Mouse (Mus musculus): Measurements from ENCODE around the gene Exosc6. TPM values are rescaled to one million over a fixed set of nuclear protein-coding genes. Genes with fewer than 3 reads are reported as not detected.
"Not testable (repeated sequence)": the region's sequence is repeated elsewhere in the genome, so short reads cannot be mapped to it uniquely, and the experiment has no call there.

The Exosc6 gene
- total RNA-seq (2021): not detected in 2 replicates
- long read RNA-seq, transcript Exosc6-201 (1 exons, 1,326 nt): major isoform, 33 of 33 reads
- long read RNA-seq, partial matches to known transcripts: 0 of 33 reads
- long read RNA-seq, other reads (novel, unspliced or antisense): 0 of 33 reads

DNA sequence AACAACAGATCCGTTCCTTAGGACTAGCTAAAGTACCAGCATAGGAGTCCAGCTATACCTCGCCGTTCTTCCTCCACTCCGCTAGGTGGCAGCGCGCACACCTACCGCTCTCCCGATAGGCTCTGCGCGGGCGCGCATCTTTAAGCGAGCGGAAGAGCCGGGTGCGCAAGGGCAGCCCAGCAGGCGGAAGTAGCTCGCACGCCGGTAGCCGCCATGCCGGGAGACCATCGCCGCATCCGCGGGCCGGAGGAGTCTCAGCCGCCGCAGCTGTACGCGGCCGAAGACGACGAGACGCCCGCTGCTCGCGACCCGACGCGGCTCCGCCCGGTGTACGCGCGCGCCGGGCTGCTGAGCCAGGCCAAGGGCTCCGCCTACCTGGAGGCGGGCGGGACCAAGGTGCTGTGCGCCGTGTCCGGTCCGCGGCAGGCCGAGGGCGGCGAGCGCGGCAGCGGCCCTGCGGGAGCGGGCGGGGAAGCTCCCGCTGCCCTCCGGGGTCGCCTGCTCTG, at the start of gene Exosc6:
TSS of gene Exosc6 (plus strand) at position 182 of the 506 bp plus-strand sequence.
- DNase-seq: peak; percentile 90

- DNase-seq: not testable (repeated sequence)
Measured at GRCm38 (mm10) chr8:111010230-111010991, 45.7 kb upstream of the Exosc6 start.

DNA sequence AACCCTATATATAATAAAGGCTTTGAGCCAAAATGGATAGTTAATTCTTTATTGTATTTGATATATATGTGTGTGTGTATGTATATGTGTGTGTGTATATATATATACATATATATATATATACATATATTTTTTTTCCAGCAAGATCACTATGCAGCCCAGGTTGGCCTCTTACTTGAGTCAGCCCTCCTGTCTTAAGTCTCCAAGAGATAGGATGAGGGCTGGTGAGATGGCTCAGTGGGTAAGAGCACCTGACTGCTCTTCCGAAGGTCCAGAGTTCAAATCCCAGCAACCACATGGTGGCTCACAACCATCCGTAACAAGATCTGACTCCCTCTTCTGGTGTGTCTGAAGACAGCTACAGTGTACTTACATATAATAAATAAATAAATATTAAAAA, 29.5 kb upstream of the Exosc6 start:
- not testable (repeated sequence) for DNase-seq

- peak; percentile 90 for DNase-seq
Measured at GRCm38 (mm10) chr8:111027391-111027937, 28.7 kb upstream of the Exosc6 start.

DNA sequence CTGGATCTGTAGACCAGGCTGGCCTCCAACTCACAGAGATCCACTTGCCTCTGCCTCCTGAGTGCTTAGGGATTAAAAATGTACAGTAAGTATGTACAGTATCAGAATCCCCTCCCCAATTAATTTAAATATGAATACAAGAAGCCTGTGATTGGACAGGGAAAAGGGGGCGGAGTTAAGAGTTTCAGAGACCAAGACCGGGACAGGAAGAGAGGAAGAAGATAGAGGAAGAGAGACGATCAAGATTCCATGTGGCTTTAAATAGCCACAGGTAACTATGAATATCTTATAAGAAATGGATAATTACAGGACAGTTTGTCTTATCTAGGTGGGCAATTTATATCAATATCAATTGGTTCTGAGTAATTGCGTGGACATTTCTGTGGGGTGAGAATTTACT, 26.6 kb upstream of the Exosc6 start:
- no peak for DNase-seq

DNA sequence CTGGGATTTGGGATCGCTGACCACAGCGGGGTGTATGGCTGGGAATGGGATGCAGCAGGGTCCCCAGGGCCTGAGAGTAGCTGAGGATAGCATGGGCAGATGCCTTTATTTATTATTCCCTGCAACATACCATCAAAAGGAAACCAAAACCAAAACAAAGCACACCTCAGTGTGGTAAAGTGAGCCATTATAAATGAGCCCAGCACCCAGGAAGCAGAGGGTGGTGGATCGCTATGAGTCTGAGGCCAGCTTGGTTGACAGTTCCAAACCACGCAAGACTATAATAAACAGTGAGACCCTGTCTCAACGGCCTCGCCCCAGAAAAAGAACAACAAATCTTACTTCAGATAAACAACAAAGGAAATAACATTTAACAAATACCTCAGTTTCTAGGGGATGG, 26.1 kb upstream of the Exosc6 start:
- DNase-seq: no peak

- no peak for DNase-seq
Measured at GRCm38 (mm10) chr8:111031572-111031971, 24.6 kb upstream of the Exosc6 start, which contains the start of gene Ddx19b. Gene Ddx19b (minus strand): TSS chr8:111031751.

DNA sequence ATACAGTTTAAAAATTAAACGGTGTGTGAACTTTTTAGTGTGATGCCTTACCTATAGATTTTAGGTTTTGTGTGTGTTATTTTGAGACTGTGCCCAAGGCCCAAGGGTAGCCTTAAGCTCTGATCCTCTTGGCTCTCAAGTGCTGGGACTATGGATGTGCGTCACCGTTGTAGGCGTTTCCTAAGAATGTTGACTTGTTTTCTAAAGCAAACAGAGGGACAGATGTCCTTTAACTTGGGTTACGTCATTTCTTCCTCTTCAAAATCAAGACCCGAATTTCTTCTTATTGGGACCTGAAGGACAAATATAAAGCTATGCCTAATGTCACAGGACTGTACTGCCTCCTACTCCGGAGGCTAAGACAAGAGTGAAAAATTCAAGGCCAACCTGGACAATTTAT, 23.2 kb upstream of the Exosc6 start, which contains the start of gene Aars:
TSS of gene Aars (plus strand) at position 229 of the 400 bp plus-strand sequence.
- no peak for DNase-seq

DNA sequence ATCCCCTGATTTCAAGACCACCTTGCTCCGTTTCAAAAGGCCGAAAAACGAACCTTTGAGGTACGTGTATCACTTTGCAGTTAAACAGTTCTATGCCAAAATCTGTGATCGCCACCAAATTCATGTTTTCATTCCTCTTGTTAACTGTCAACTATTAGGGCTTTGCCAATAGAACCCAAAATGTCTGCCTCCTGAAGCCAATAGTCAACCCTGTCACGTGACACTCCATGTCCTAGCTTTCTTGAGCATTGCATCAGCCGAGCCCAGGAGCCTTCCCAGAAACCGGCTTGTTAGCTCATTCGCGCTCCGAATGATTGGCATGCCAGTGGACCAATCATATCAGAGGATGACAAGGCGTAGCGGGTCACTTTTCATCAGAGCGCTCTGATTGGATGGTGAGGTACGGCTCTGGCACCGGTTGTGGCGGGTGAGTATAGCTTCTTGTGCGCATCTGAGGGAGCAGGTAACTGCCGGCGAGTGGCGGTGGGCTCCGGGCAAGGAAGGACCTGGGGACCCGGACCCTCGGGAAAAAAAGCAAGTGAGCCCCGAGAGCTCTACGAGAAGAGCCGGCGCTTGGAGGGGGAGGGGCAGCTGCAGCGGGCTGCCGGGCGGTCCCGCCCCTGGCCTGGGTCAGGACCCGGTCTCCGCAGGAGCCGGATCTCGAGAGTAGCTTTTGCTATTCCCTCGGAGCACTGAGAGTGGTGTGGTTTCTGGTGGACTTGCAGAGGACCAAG, 22.5 kb upstream of the Exosc6 start:
- peak; percentile 93 for DNase-seq

DNA sequence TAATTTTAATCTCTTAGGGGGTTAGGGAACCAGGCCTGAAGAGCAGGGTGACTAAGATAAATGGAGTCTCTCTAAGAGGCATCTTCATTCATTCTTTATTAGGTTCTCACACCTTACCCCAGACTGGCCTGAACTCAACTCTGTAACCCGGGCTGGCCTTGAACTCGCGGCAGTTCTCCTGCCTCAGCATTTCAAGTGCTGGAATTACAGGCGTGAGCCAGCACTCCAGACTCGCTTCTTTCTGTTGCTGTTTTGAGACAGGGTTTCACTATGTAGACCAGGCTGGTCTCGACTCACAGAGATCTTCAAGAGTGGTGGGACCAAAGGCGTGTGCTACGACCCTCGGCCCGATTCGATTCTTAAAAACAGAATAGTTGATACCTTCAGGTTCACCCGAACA, 21.9 kb upstream of the Exosc6 start:
- DNase-seq: peak; percentile 29

DNA sequence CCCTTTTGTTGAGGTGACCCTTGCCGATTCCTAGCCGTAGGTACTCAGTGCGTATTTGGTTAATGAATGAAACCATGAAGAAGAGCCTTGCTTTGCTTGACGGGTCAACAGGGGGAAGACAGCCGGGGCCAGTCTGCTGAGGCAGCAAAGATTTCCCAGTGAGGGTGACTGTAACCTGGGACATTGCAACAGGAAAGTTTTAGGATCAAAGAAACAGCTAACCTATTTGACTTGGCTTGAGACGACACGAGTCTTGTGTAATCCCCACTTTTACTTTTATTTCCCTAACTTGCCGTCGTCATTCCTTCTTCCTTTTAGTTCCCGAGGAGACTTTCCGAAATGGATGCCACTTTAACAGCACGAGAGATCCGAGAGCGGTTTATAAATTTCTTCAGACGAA, 19.5 kb upstream of the Exosc6 start:
- DNase-seq: no peak

DNA sequence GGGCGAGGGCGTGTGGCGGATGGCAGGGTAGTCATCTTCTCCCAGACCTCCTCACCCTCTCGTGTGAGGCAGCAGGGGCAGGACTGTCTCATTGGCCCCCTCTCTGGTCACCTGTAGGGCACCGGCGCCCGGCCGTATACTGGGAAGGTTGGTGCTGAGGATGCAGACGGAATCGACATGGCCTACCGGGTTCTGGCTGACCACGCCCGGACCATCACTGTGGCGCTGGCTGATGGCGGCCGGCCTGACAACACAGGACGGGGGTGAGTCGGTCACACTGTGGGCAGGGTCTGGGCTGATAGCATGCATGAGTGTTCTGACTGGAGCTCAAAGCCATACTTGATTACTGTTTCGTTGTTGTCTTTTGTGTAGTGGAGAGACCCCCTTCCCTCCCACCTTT, 13.6 kb upstream of the Exosc6 start:
- DNase-seq: no peak

DNA sequence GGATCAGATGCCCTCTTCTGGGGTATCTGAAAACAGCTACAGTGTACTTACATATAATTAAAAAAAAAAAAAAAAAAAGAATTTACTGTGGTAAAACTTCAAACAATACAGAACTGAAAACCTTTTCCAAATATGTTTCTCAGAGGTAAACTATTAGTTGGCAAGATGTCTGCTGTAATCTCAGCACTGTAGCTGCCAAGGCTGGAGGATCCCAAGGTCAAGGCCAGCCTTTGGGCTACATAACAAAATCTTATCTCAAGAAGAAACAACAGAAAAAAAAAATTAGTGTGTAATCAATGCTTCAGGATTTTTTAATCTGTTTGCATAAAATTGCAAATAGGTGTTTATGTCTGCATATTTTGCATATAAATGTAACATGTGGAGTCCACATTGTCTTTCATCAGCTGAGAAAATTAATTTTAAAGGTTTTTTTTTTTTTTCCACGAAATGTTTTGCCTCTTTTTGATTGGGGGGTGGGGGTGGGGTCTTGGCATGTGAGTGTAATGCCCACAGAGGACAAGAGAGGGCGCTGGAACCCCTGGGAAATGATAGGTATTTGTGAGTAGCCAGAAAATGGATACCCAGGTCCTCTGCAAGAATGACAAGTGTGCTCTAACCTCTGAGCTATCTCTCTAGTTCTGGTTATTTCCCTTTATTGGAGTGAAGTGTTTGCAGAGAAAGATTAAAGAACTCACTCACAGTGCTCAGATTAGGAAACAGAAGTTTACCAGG, 12.0 kb upstream of the Exosc6 start:
- DNase-seq: no peak

GRCm38 (mm10) chr8:111048694-111049093, 7.4 kb upstream of the Exosc6 start:
- no peak for DNase-seq

DNA sequence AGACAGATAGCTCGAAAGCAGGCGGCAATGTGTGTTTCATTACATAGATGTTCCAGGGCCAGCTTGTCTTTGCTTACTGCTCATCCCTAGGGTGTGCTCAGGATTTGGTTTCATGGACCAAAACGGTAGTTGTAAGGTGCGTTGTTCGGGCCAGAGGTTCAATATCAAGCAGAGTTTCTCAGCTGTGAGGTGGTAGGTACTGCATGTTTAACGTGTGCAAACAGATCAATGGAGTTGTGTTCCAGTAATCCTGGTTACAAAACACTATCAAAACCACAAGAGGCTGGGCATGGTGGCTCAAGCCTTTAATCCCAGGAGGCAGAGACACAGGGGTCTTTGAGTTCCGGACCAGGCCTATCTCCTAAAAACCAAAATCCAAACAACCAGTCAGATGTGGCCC, 7.0 kb upstream of the Exosc6 start:
- DNase-seq: no peak

DNA sequence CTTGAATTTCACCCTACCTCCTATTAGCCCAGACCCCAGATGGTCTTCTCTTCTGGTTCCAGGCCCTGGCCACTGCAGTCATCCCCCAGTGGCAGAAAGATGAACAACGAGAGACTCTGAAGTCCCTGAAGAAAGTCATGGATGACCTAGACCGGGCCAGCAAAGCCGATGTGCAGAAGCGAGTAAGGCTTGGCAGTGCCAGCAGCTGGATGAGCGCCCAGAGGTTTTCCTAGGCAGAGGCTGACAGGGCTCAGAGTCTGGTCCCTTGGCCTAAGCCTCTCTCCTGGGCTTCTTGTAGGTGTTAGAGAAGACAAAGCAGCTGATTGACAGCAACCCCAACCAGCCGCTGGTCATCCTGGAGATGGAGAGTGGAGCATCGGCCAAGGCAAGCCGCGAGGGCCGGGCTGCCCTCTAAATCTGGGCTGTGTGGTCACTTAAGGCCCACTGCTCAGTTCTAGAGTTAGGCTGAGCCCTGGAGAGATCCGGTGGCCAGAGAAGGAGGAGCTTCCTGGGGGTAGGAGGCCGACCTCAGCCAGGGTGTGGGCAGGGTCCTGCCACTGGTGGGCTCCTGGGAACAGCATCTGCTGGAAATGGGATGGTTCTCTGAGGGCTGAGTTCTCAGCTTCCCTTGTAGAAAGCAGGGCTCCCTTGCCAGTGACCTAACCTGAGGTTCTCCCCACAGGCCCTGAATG, 2.2 kb upstream of the Exosc6 start:
- DNase-seq: peak; percentile 43

GRCm38 (mm10) chr8:111055031-111055634, 1.0 kb upstream of the Exosc6 start:
- no peak for DNase-seq

DNA sequence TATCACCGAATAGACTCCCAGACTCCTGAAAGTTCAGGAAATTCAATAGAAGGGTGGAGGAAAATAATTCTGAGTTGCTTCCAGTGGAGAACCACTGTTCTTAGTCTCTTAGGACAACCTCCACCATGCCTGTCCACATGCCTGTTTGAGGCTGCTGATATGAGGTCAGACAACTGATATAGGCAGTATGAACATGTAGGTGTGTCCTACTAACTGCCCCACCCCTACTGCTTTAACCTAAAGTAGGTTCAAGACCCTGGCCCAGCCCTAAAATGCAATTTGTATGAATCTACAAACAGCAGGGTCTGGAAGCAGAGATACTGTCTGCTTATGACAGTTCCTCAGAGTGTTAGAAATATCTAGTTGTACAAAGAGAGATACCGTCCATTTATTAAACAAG, 478 bp upstream of the Exosc6 start:
- no peak for DNase-seq

- DNase-seq: peak; percentile 61
Measured at GRCm38 (mm10) chr8:111056691-111057293, 653 bp downstream of the Exosc6 start.

DNA sequence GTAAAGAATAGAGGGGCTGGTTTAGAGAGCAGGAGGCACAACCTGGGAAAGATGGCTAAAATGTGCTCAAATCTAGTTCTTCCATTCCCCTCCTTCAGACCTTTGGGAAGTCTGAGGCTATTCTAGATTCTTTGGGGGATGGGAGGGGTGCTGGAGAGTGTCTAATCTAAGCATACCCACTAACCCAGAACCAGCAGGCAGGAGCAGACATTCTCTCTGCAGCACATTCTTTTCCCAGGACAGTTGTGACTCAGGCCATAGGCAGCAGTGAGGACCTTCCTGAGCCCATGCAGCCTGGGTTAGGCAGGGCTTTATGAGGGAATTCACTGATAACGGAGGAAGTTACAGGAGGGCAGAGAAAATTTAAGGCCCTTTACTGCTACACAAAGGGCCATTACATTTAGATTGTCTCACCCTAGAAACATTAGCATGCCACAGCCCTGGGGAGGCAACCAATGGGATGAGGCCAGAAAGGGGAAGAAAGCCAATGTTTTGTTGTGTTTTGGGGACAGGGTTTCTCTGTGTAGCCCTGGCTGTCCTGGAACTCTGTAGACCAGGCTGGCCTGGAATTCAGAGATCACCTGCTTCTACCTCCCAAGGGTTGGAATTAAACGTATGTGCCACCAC, 2.9 kb downstream of the Exosc6 start:
- DNase-seq: no peak
